Mouse (Mus musculus) G1E (cell line): ENCODE results near the gene Pkd1l1.

Experiments
- CTCF ChIP-seq: IDR thresholded peaks from 2 replicates; pipeline ENCODE4 v1.5.1; 2012; ENCODE audit warnings: low read depth, low read length, inconsistent platforms, mixed read lengths
- GATA1 ChIP-seq: IDR thresholded peaks from 2 replicates; pipeline ENCODE4 v1.6.1; 2012; ENCODE audit warnings: borderline replicate concordance, low read length, inconsistent platforms, mixed read lengths
- GATA2 ChIP-seq: IDR thresholded peaks from 2 replicates; pipeline ENCODE4 v1.6.1; 2012; ENCODE audit warnings: low read depth, low read length, inconsistent platforms, borderline replicate concordance
- POLR2AphosphoS5 ChIP-seq: IDR thresholded peaks from 2 replicates; pipeline ENCODE4 v1.6.1; 2012; ENCODE audit warnings: low read depth, low read length, inconsistent platforms; ENCODE audit not compliant: insufficient replicate concordance
- TAL1 ChIP-seq: conservative IDR thresholded peaks from 2 replicates; pipeline ENCODE4 v1.6.1; 2012; ENCODE audit warnings: low read depth, low read length, inconsistent platforms, mixed read lengths

DNA sequence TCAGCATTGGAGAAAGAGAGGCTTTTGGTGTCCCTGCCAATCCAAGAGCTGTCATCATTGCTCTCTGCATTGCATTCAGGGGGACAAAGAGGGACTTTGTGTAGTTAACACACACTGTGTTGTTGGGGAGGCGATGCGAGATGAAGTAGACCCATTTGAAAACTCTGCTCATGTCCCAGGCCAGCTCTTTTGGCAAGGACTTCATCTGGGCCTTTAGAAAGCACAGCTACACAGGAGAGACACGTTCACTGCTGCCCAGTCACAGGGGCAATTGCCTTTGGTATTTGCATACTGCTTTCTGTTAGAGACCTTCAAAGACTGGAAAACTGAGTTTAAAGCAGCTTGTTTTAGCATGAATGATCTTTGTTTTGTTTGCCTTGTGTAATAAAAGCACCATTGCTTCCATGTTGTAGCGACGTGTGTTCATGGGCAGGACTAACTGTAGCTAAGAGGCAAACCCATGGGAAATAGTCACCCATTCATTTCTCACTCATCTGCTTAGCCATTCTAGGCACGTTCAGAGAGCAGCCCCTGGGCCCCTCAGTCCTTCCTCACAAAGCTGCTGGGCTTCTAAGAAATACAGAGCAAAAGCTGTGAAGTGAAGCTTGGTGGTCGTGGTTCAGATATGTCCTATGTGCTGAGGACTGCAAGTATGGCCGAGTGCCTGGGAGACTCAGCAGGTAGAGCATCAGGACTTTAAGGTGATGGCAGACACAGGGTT lies 109.0 kb downstream of the Pkd1l1 start:
- no peak for TF ChIP-seq CTCF
- TF ChIP-seq GATA2 = no peak
- no peak for TF ChIP-seq GATA1
- TF ChIP-seq TAL1 = no peak
- no peak for TF ChIP-seq POLR2AphosphoS5
